Comparison of ENCODE assay signal across 14 mouse cellular contexts in the genomic region with DNA sequence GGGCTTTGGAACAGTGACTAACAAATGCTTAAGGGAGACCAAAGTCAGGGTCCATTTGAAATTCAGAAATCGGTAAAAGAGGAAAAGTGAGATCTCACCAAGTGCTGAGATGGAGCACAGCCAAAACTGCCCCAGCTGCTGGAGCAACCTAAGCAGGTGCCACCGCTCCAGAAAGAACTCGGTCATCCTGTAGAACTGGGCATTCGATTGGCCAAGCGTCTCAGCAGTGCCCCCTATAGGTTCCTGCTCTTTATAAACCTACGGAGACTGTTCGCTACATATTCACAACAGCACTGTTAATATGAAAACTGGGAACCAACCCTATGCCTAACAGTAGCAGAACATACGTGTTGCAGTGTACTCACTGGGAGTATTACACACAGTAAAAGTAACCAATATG.
DNase-seq lines count a peak whose midpoint lies in the region; ATAC-seq and TF ChIP-seq lines count a peak whose summit lies in the region.
"Had no signal": no experiment of that assay in that cellular context is flagged by ENCODE, and none has a peak within 500 bp of the region (broad histone marks: within the 10 kb centered on the region; RNA-seq: fewer than 3 reads in every experiment).

No protein-coding gene starts in this region.

- H3K27me3 ChIP-seq in hindbrain, postnatal 0 days (ENCODE audit: insufficient read depth, low read length): no peaks in the 10 kb centered on the region
- no peaks in the 10 kb centered on the region for H3K27me3 ChIP-seq in hindbrain, embryonic 13.5 days
- H3K27me3 ChIP-seq: Patski; stomach, embryonic 15.5 days had no signal

- whole genome bisulfite sequencing in hindbrain, postnatal 0 days: 94% methylated on average over 8 of the region's 8 CpGs
- 96% methylated on average over 8 of the region's 8 CpGs for WGBS in hindbrain, embryonic 13.5 days
- 92% methylated on average over 8 of the region's 8 CpGs for WGBS in lung, adult 2 months

- H3K9me3 ChIP-seq in hindbrain, postnatal 0 days (ENCODE audit: low read length): no peaks in the 10 kb centered on the region
- no peaks in the 10 kb centered on the region for H3K9me3 ChIP-seq in hindbrain, embryonic 13.5 days
- H3K9me3 ChIP-seq: stomach, embryonic 15.5 days had no signal

- no peak overlapping the region for H3K9ac ChIP-seq in hindbrain, postnatal 0 days (replicated peaks; ENCODE audit: low read length)
- H3K9ac ChIP-seq in hindbrain, embryonic 13.5 days: no peak overlapping the region
- H3K9ac ChIP-seq: stomach, embryonic 15.5 days had no signal

- H3K4me1 ChIP-seq in hindbrain, postnatal 0 days (ENCODE audit: insufficient read depth, low read length): no peaks in the 10 kb centered on the region
- 0 out of 2 replicates have a peak, but pooled peaks cover 3% of the 10 kb centered on the region for H3K4me1 ChIP-seq in hindbrain, embryonic 13.5 days (replicated peaks)
- no peaks in the 10 kb centered on the region for H3K4me1 ChIP-seq in lung, adult 2 months (ENCODE audit: control insufficient read depth, insufficient read depth, low read length)
- H3K4me1 ChIP-seq: stomach, embryonic 15.5 days had no signal

- no peak for ATAC-seq in hindbrain, postnatal 0 days
- ATAC-seq in hindbrain, embryonic 13.5 days (ENCODE audit: low FRiP score): no peak
- ATAC-seq in granulocyte monocyte progenitor cell, adult 5-6 weeks (replicated peaks; ENCODE audit: poor library complexity, severe bottlenecking): peak; percentile 37; the same call in 1 of the 2 replicates
- ATAC-seq: Patski had no signal

- peaks cover 17% of the 10 kb centered on the region for H3K36me3 ChIP-seq in hindbrain, postnatal 0 days (ENCODE audit: insufficient read depth, low read length)
- peaks cover 54% of the 10 kb centered on the region for H3K36me3 ChIP-seq in hindbrain, embryonic 13.5 days

- H3K27ac ChIP-seq in hindbrain, postnatal 0 days: no peak overlapping the region
- H3K27ac ChIP-seq in hindbrain, embryonic 13.5 days: no peak overlapping the region
- H3K27ac ChIP-seq: stomach, embryonic 15.5 days had no signal

- no peak overlapping the region for H3K4me2 ChIP-seq in hindbrain, postnatal 0 days (ENCODE audit: low read depth, low read length)
- H3K4me2 ChIP-seq in hindbrain, embryonic 13.5 days: no peak overlapping the region
- H3K4me2 ChIP-seq: stomach, embryonic 15.5 days had no signal

- no peak for TF ChIP-seq POLR2A in lung, adult 2 months (IDR thresholded peaks at IDR 0.05; ENCODE audit: borderline replicate concordance, extremely low read depth, low read depth, low read length)

- peak; percentile 25; the same call in 1 of the 2 replicates for TF ChIP-seq CTCF in hindbrain, postnatal 0 days (IDR thresholded peaks at IDR 0.05; ENCODE audit: low read depth)
- TF ChIP-seq CTCF in lung, adult 2 months (IDR thresholded peaks at IDR 0.05; ENCODE audit: insufficient read depth, low read length): 0 out of 2 replicates have a peak, but pooled peaks have one; percentile 20

- no peak overlapping the region for H3K4me3 ChIP-seq in hindbrain, postnatal 0 days (ENCODE audit: low read length)
- no peak overlapping the region for H3K4me3 ChIP-seq in hindbrain, embryonic 13.5 days
- H3K4me3 ChIP-seq in lung, adult 2 months (replicated peaks; ENCODE audit: extremely low read depth, low read depth, low read length): no peak overlapping the region
- H3K4me3 ChIP-seq: stomach, embryonic 15.5 days had no signal

- DNase-seq in hindbrain, postnatal 0 days (ENCODE audit: low spot score): no peak
- DNase-seq in lung, adult 2 months: no peak
- no peak for DNase-seq in lung, adult 18-20 months
- peak; percentile 23 for DNase-seq in A20 (ENCODE audit: low read depth, low spot score)
- no peak for DNase-seq in frontal cortex, postnatal 36 days (ENCODE audit: low spot score in 2 of 2)
- DNase-seq in heart, postnatal 14 days: no peak
- DNase-seq: adrenal gland, adult 2 months; cerebellum, postnatal 10 days; heart, postnatal 4 days; kidney, adult 18-20 months had no signal

- intact Hi-C loops in heart, postnatal 14 days (cut with DNase I): no loop called here
